Mouse (Mus musculus): ENCODE measurements around the gene Vmn2r83. TPM values are rescaled to one million over a fixed set of nuclear protein-coding genes. Genes with fewer than 3 reads are reported as not detected.
"Not testable (repeated sequence)": the region's sequence is repeated elsewhere in the genome, so short reads cannot be mapped to it uniquely, and the experiment has no call there.

Vmn2r83 gene
- polyA plus RNA-seq (2015; fragmentation: Nextera tagmentation; extraction: Ambion mirVana), result not detected in 2 replicates

GRCm38 (mm10) chr10:79468431-79468830, at the start of gene Vmn2r83:
TSS of gene Vmn2r83 (plus strand) at chr10:79468731.
- Histone ChIP-seq H3K4me1 (no peaks in the 10 kb centered on the region), H3K4me3 (no peak within 1 kb of the TSS), H3K27ac (replicated peaks) (no peak within 1 kb of the TSS), H3K9ac (no peak within 1 kb of the TSS), H3K36me3 (no peaks in the 10 kb centered on the region), H3K27me3 (replicated peaks) (no peaks in the 10 kb centered on the region), H3K9me3 (no peaks in the 10 kb centered on the region), H3K4me2 (no peak within 1 kb of the TSS)
- no peak for ATAC-seq (ENCODE audit: extremely low read depth, insufficient number of reproducible peaks, low FRiP score, low TSS enrichment)

GRCm38 (mm10) chr10:79435141-79435820, 33.2 kb upstream of the Vmn2r83 start:
- WGBS, result 73% methylated on average over 23 of the region's 23 CpGs
- H3K4me1 ChIP-seq; H3K4me2 ChIP-seq; H3K9me3 ChIP-seq; H3K27ac ChIP-seq (replicated peaks); H3K27me3 ChIP-seq (replicated peaks); ATAC-seq (ENCODE audit: extremely low read depth, insufficient number of reproducible peaks, low FRiP score, low TSS enrichment); H3K9ac ChIP-seq; H3K36me3 ChIP-seq; H3K4me3 ChIP-seq: not testable (repeated sequence)

GRCm38 (mm10) chr10:79495886-79496285, 27.4 kb downstream of the Vmn2r83 start:
- Histone ChIP-seq H3K4me1 (no peaks in the 10 kb centered on the region), H3K36me3 (no peaks in the 10 kb centered on the region), H3K9ac (no peak overlapping the region), H3K9me3 (0 out of 2 replicates have a peak, but pooled peaks cover 3% of the 10 kb centered on the region), H3K27me3 (replicated peaks) (no peaks in the 10 kb centered on the region), H3K27ac (replicated peaks) (no peak overlapping the region), H3K4me3 (no peak overlapping the region), H3K4me2 (no peak overlapping the region)
- no peak for ATAC-seq (ENCODE audit: extremely low read depth, insufficient number of reproducible peaks, low FRiP score, low TSS enrichment)
- 60% methylated on average over 3 of the region's 3 CpGs for WGBS

- ATAC-seq (ENCODE audit: extremely low read depth, insufficient number of reproducible peaks, low FRiP score, low TSS enrichment), result no peak
- no peak overlapping the region for H3K4me3 ChIP-seq
Observed at GRCm38 (mm10) chr10:79496701-79497288, 28.3 kb downstream of the Vmn2r83 start.

DNA sequence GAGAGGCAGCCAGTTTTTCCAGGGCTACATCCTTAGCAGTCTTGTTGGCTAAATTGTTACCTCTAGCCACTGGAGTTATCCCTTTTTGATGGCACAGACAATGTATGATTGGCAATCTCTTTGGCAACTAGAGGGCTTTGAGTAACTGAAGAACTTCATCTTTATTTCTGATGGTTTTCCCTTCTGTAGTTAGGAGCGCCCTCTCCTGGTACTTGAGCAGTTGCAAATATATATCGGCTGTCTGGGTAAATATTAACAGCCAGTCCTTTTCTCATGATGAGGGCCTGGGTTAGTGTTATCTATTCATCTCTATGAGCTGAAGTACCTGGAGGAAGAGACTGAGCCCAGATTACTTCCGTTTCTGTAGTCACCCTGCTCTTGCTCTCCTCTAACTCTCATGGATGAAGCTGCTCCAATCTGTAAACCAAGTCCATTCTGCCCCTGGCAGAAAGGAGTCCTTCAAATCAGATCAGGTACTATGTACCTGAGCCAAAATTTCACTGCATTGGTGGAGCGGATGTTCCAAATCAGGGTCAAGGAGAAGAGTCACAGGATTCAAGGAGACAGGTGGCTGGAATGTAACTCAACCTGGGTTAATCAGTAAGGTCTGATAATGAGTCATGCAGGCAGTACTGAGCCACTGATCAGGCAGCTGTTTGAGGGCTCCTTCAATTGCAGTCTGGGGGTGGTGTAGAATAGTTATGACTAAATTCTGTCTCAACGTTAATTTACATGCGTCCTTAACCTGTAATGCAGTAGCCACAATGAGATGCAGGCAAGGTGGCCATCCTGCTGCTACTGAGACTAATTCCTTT, 34.5 kb downstream of the Vmn2r83 start:
- Histone ChIP-seq H3K4me3 (no peak overlapping the region), H3K4me2 (no peak overlapping the region), H3K27me3 (replicated peaks) (no peaks in the 10 kb centered on the region), H3K4me1 (no peaks in the 10 kb centered on the region), H3K9ac (no peak overlapping the region), H3K36me3 (no peaks in the 10 kb centered on the region), H3K27ac (replicated peaks) (no peak overlapping the region), H3K9me3 (0 out of 2 replicates have a peak, but pooled peaks cover 3% of the 10 kb centered on the region)
- WGBS, result 64% methylated on average over 6 of the region's 6 CpGs
- no peak for ATAC-seq (ENCODE audit: extremely low read depth, insufficient number of reproducible peaks, low FRiP score, low TSS enrichment)

More at GRCm38 (mm10) chr10:79496701-79497288, 28.3 kb downstream of the Vmn2r83 start:
- Histone ChIP-seq H3K36me3 (no peaks in the 10 kb centered on the region), H3K9ac (no peak overlapping the region), H3K9me3 (0 out of 2 replicates have a peak, but pooled peaks cover 3% of the 10 kb centered on the region), H3K4me1 (no peaks in the 10 kb centered on the region), H3K27ac (replicated peaks) (no peak overlapping the region), H3K27me3 (replicated peaks) (no peaks in the 10 kb centered on the region), H3K4me2 (no peak overlapping the region)
- 40% methylated on average over 2 of the region's 2 CpGs for WGBS

DNA sequence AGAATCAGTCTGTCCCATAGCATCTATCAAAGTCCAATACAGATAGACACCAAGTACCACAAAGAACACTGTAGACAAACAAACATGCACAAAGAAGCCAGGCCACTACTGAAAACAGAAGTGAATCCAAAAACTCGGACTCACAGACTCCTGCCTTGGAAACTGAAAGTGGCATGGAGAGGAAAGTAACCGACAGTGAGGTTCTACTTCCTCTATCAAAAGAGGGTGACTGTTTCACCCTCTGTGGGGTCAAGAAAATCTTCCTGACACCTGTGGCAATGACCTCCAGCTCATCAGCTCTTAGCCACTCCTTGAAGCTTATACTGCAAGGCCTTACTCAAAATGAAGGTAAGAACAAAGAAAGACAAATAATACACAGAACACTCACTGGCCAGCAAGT, 38.2 kb downstream of the Vmn2r83 start:
- Histone ChIP-seq H3K36me3 (no peaks in the 10 kb centered on the region), H3K27ac (replicated peaks) (no peak overlapping the region), H3K9ac (no peak overlapping the region), H3K4me3 (no peak overlapping the region), H3K4me2 (no peak overlapping the region), H3K27me3 (replicated peaks) (no peaks in the 10 kb centered on the region), H3K4me1 (no peaks in the 10 kb centered on the region), H3K9me3 (no peaks in the 10 kb centered on the region)
- no peak for ATAC-seq (ENCODE audit: extremely low read depth, insufficient number of reproducible peaks, low FRiP score, low TSS enrichment)
- WGBS, result 69% methylated on average over 2 of the region's 2 CpGs

- no peak overlapping the region for H3K9ac ChIP-seq
- ATAC-seq (ENCODE audit: extremely low read depth, insufficient number of reproducible peaks, low FRiP score, low TSS enrichment), result no peak
- H3K4me3 ChIP-seq, result no peak overlapping the region
- WGBS, result 60% methylated on average over 1 of the region's 1 CpGs
- H3K9me3 ChIP-seq, result no peaks in the 10 kb centered on the region
- no peak overlapping the region for H3K27ac ChIP-seq (replicated peaks)
- no peak overlapping the region for H3K4me2 ChIP-seq
- peaks cover 5% of the 10 kb centered on the region for H3K4me1 ChIP-seq
- H3K27me3 ChIP-seq (replicated peaks), result no peaks in the 10 kb centered on the region
- H3K36me3 ChIP-seq, result peaks cover 26% of the 10 kb centered on the region
Observed at GRCm38 (mm10) chr10:79524433-79524832, 55.9 kb downstream of the Vmn2r83 start.

- WGBS, result 80% methylated on average over 8 of the region's 8 CpGs
- Histone ChIP-seq H3K36me3 (peaks cover 31% of the 10 kb centered on the region), H3K9ac (no peak overlapping the region), H3K4me3 (no peak overlapping the region), H3K4me2 (no peak overlapping the region), H3K27ac (replicated peaks) (no peak overlapping the region), H3K9me3 (no peaks in the 10 kb centered on the region), H3K4me1 (no peaks in the 10 kb centered on the region), H3K27me3 (replicated peaks) (no peaks in the 10 kb centered on the region)
- ATAC-seq (ENCODE audit: extremely low read depth, insufficient number of reproducible peaks, low FRiP score, low TSS enrichment), result no peak
Observed at GRCm38 (mm10) chr10:79525456-79526325, 57.2 kb downstream of the Vmn2r83 start.

GRCm38 (mm10) chr10:79526661-79527452, 58.3 kb downstream of the Vmn2r83 start:
- Histone ChIP-seq H3K4me1 (no peaks in the 10 kb centered on the region), H3K9me3 (no peaks in the 10 kb centered on the region), H3K9ac (no peak overlapping the region), H3K4me2 (no peak overlapping the region), H3K4me3 (no peak overlapping the region), H3K27ac (replicated peaks) (no peak overlapping the region), H3K36me3 (peaks cover 31% of the 10 kb centered on the region), H3K27me3 (replicated peaks) (no peaks in the 10 kb centered on the region)
- no peak for ATAC-seq (ENCODE audit: extremely low read depth, insufficient number of reproducible peaks, low FRiP score, low TSS enrichment)
- WGBS, result 79% methylated on average over 12 of the region's 12 CpGs

- no peak for ATAC-seq (ENCODE audit: extremely low read depth, insufficient number of reproducible peaks, low FRiP score, low TSS enrichment)
- Histone ChIP-seq H3K36me3 (peaks cover 31% of the 10 kb centered on the region), H3K4me1 (peaks cover under 1% of the 10 kb centered on the region; the same call in 1 of the 2 replicates), H3K27me3 (replicated peaks) (0 out of 2 replicates have a peak, but pooled peaks cover 3% of the 10 kb centered on the region), H3K9ac (no peak overlapping the region), H3K4me2 (no peak overlapping the region), H3K4me3 (no peak overlapping the region), H3K27ac (replicated peaks) (no peak overlapping the region), H3K9me3 (no peaks in the 10 kb centered on the region)
- 65% methylated on average over 6 of the region's 6 CpGs for whole genome bisulfite sequencing
Observed at GRCm38 (mm10) chr10:79527453-79527845, 58.9 kb downstream of the Vmn2r83 start.

Measured in heart, embryonic 13.5 days (tissue).